Mouse (Mus musculus) hindbrain, postnatal 0 days (tissue): ENCODE measurements around the gene Prickle1. TPM values are rescaled to one million over a fixed set of nuclear protein-coding genes. Genes with fewer than 3 reads are reported as not detected.

ENCODE experiments used
- ATAC-seq: fragments of 200-750 bp; cut with Nextera tagmentation; 2 replicates; pipeline ENCODE4 v1.8.0; 2017; ENCODE audit warnings: mild to moderate bottlenecking, moderate TSS enrichment, moderate library complexity
- DNase-seq: peaks from one replicate; pipeline ENCODE4 v3.0.0-alpha.2; 2015; ENCODE audit warnings: low spot score
- H3K27ac ChIP-seq: fragments of 300-500 bp; sonication (generic); 2 replicates; pipeline ENCODE4 v1.5.1; 2014; ENCODE audit warnings: mild to moderate bottlenecking
- H3K27me3 ChIP-seq: fragments of 300-500 bp; sonication (generic); 2 replicates; pipeline ENCODE4 v1.6.1; 2014; ENCODE audit warnings: low read length, mixed read lengths; ENCODE audit not compliant: insufficient read depth
- H3K36me3 ChIP-seq: fragments of 300-500 bp; sonication (generic); 2 replicates; pipeline ENCODE4 v1.6.1; 2014; ENCODE audit warnings: low read length, mixed read lengths; ENCODE audit not compliant: insufficient read depth
- H3K4me1 ChIP-seq: fragments of 300-500 bp; sonication (generic); 2 replicates; pipeline ENCODE4 v1.6.1; 2014; ENCODE audit warnings: antibody characterized with exemption, low read length, mixed read lengths; ENCODE audit not compliant: insufficient read depth
- H3K4me2 ChIP-seq: fragments of 300-500 bp; sonication (generic); 2 replicates; pipeline ENCODE4 v1.6.1; 2014; ENCODE audit warnings: low read depth, mild to moderate bottlenecking, low read length, moderate library complexity, mixed read lengths
- H3K4me3 ChIP-seq: fragments of 300-500 bp; sonication (generic); 2 replicates; pipeline ENCODE4 v1.5.1; 2014; ENCODE audit warnings: low read length
- H3K9ac ChIP-seq: fragments of 300-500 bp; sonication (generic); replicated peaks from 2 replicates; pipeline ENCODE4 v1.6.1; 2014; ENCODE audit warnings: mild to moderate bottlenecking, low read length, moderate library complexity, mixed read lengths
- H3K9me3 ChIP-seq: fragments of 300-500 bp; sonication (generic); 2 replicates; pipeline ENCODE4 v1.6.1; 2016; ENCODE audit warnings: low read length, mixed read lengths
- CTCF ChIP-seq: IDR thresholded peaks from 2 replicates; pipeline ENCODE4 v1.5.1; 2016; ENCODE audit warnings: antibody characterized with exemption, control low read depth, low read depth
- WGBS: fragments of 180-500 bp; shearing (Covaris S2); extraction: QIAGEN DNeasy Blood & Tissue Kit; methylation state at CpG from one replicate; pipeline ENCODE4 v1.1.7; 2014; 5-methylcytosine and 5-hydroxymethylcytosine counted together
- polyA plus RNA-seq: library from polyadenylated mRNA; unstranded; fragments of >200 nt; fragmentation: Nextera tagmentation; extraction: Ambion mirVana; gene quantifications from 2 replicates; pipeline ENCODE4 v1.2.1, GENCODE M21; 2015
- total RNA-seq: library from RNA; depleted of rRNA; stranded (reverse); fragments of >200 nt; gene quantifications from 2 replicates; pipeline ENCODE4 v1.2.3, GENCODE M21; 2014

Prickle1 gene
- total and polyA plus RNA-seq, 2 experiments from 2014 or later, result 14.5 to 16.2 TPM

DNA sequence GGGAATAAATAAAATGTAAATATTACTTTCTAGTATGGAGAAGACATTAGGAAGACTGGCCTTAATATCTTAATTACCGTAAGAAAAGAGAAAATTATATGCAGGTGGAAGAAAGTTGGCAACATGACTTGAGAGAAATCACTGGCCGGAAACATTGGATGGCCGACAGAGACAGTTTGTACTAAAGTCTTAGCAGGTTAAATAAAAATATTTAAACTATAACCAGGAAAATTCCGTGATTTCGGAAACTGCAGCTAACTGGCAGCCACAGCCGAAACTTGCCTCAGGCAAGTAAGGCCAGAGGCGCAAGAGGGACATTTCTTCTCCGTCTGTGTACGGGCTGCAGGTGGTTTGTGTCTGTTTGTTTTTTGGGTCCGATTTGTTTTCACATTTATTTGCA lies 22.8 kb downstream of the Prickle1 start:
- no peak for TF ChIP-seq CTCF
- Histone ChIP-seq H3K4me1 (no peaks in the 10 kb centered on the region), H3K27me3 (no peaks in the 10 kb centered on the region), H3K36me3 (no peaks in the 10 kb centered on the region), H3K27ac (no peak overlapping the region), H3K4me3 (no peak overlapping the region), H3K9me3 (peaks cover 4% of the 10 kb centered on the region), H3K9ac (no peak overlapping the region), H3K4me2 (no peak overlapping the region)
- 91% methylated on average over 10 of the region's 10 CpGs for WGBS
- DNase-seq (no peak), ATAC-seq (no peak)

DNA sequence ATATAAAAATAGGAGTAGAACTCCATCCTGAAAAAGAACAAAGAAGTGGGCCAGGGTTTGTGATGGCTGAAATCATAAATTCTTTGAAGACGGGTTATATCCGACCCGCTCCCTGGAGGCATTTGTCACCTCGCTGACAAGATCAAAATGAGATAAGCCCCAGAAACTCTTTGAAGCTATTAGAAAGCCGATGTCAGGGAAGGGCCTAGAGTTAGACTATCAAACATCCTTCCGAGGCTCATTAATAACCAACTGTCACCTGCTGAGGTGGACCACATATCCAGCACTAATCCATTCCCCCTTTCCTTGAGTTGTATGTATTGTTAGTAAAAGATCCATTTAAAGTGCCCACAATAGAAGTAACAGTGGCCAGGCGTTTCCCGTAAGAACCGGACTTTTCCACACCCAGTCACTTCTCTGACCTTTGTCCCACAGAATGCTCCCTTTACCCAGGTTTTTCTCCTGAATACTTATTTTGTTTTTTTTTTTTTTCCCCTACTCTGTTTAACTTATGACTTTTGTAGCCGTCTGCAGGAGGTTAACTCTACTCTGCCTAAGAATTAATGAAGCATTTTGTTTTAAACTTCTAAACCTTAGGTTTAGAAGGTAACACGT lies 24.7 kb downstream of the Prickle1 start:
- no peak overlapping the region for H3K4me2 ChIP-seq
- no peaks in the 10 kb centered on the region for H3K9me3 ChIP-seq
- H3K27ac ChIP-seq, result no peak overlapping the region
- H3K4me1 ChIP-seq, result no peaks in the 10 kb centered on the region
- H3K36me3 ChIP-seq, result no peaks in the 10 kb centered on the region
- H3K9ac ChIP-seq, result no peak overlapping the region
- no peak for TF ChIP-seq CTCF
- DNase-seq (no peak), ATAC-seq (no peak)
- no peaks in the 10 kb centered on the region for H3K27me3 ChIP-seq
- H3K4me3 ChIP-seq, result no peak overlapping the region
- 74% methylated on average over 11 of the region's 11 CpGs for WGBS

GRCm38 (mm10) chr15:93568911-93569310 lies 26.8 kb downstream of the Prickle1 start:
- no peak overlapping the region for H3K27ac ChIP-seq
- H3K9me3 ChIP-seq, result no peaks in the 10 kb centered on the region
- no peak overlapping the region for H3K9ac ChIP-seq
- no peak for DNase-seq
- TF ChIP-seq CTCF, result no peak
- no peak for ATAC-seq
- H3K4me3 ChIP-seq, result no peak overlapping the region
- H3K36me3 ChIP-seq, result no peaks in the 10 kb centered on the region
- 78% methylated on average over 3 of the region's 3 CpGs for whole genome bisulfite sequencing
- H3K4me2 ChIP-seq, result no peak overlapping the region
- no peaks in the 10 kb centered on the region for H3K27me3 ChIP-seq
- no peaks in the 10 kb centered on the region for H3K4me1 ChIP-seq

DNA sequence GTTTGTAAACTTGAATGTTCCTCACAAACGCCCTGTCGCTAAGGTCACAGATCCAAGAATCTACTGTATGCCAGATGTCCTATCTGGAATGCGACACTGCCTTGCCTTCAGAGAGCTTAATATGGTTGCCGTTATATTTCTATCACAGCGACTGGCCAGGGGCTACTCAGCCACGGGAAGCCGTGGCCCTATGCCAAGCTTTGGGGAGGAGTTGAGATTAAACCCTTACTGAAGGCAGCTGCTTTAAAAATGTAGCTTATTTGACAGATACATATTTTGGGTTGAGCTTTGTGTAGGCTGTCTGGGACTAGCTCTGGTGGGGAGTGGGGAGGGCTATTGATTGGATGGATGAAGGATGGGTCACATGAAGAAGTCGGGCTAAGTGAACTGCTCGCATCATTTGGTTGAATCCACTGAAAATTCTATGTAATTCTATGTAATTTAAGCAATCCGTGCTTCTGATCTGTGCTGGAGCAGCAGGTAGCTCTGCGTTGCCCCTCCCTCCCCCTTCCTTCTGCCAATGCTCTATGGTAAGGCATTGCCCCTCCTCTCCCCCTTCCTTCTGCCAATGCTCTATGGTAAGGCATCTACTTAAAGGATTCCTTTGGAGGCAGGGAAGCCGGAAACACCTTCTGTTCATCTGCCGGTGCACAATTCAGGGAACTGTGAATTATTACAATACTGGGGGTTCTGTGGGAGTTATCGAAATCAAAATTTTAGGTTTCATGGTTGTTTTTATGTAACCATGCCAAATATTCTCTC lies 28.0 kb downstream of the Prickle1 start:
- ATAC-seq (no peak), DNase-seq (no peak)
- Histone ChIP-seq H3K27me3 (no peaks in the 10 kb centered on the region), H3K9ac (no peak overlapping the region), H3K4me1 (no peaks in the 10 kb centered on the region), H3K4me3 (no peak overlapping the region), H3K9me3 (no peaks in the 10 kb centered on the region), H3K4me2 (no peak overlapping the region; the same call in 1 of the 2 replicates), H3K27ac (no peak overlapping the region), H3K36me3 (no peaks in the 10 kb centered on the region)
- 59% methylated on average over 14 of the region's 14 CpGs for WGBS
- no peak for TF ChIP-seq CTCF

- no peak overlapping the region for H3K9ac ChIP-seq
- H3K27ac ChIP-seq, result no peak overlapping the region; the same call in 1 of the 2 replicates
- no peak for TF ChIP-seq CTCF
- H3K27me3 ChIP-seq, result no peaks in the 10 kb centered on the region
- H3K9me3 ChIP-seq, result no peaks in the 10 kb centered on the region
- no peak overlapping the region for H3K4me2 ChIP-seq
- H3K4me3 ChIP-seq, result no peak overlapping the region
- WGBS, result 62% methylated on average over 5 of the region's 5 CpGs
- ATAC-seq (no peak), DNase-seq (no peak)
- H3K36me3 ChIP-seq, result no peaks in the 10 kb centered on the region
- no peaks in the 10 kb centered on the region for H3K4me1 ChIP-seq
Measured at GRCm38 (mm10) chr15:93563491-93563890, 32.2 kb downstream of the Prickle1 start.

DNA sequence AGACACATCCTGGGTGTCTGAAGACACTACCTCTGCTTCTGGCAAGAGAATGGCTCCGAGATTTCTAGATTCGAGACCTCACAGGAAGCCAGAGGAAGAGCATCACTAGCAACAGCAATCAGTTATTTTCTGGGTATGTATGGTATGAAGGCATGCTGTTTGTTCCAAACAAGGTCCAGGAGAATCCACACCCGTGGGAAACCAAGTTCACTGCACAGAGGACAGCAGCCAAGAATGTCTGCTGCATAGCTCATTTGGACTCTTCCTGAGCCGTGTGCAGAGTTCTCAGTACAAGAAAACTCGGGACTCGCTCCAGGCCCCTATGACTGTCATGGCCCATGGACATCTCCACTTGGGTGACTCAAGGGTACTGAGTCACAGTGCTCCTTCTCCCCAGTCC lies 34.2 kb downstream of the Prickle1 start:
- Histone ChIP-seq H3K4me3 (no peak overlapping the region), H3K36me3 (no peaks in the 10 kb centered on the region), H3K9ac (no peak overlapping the region), H3K9me3 (no peaks in the 10 kb centered on the region), H3K27ac (no peak overlapping the region), H3K4me1 (no peaks in the 10 kb centered on the region), H3K27me3 (no peaks in the 10 kb centered on the region), H3K4me2 (no peak overlapping the region)
- 74% methylated on average over 6 of the region's 6 CpGs for WGBS
- DNase-seq, result no peak
- TF ChIP-seq CTCF, result no peak
- ATAC-seq, result no peak

DNA sequence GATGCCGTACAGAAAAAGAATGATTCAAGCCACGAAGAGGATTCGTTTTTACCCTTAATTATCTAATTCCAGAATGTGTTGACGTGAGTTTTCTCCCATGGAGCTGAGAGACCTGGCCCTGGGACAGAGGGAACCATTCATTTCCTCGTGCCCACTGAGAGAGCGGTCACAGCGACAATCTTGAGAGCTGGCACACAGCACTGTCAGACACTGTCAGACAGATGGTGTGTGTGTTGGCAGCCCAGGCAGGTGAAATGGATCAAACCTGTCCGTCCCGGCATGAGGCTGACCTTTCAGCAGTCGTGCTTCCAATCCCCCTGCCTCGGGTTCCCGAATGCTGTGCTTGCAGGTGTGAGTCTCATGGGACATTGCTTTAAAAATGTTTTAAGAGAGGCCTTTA lies 37.3 kb downstream of the Prickle1 start:
- no peaks in the 10 kb centered on the region for H3K27me3 ChIP-seq
- no peaks in the 10 kb centered on the region for H3K36me3 ChIP-seq
- H3K4me2 ChIP-seq, result no peak overlapping the region
- no peak overlapping the region for H3K27ac ChIP-seq
- no peaks in the 10 kb centered on the region for H3K4me1 ChIP-seq
- peak; percentile 51 for DNase-seq
- no peaks in the 10 kb centered on the region for H3K9me3 ChIP-seq
- ATAC-seq, result 0 out of 2 replicates have a peak, but pooled peaks have one; percentile 58
- no peak overlapping the region for H3K9ac ChIP-seq
- WGBS, result 49% methylated on average over 12 of the region's 12 CpGs
- TF ChIP-seq CTCF, result no peak
- H3K4me3 ChIP-seq, result no peak overlapping the region
